Mouse (Mus musculus): ENCODE results near the gene Serpinb1b. TPM values are rescaled to one million over a fixed set of nuclear protein-coding genes. Genes with fewer than 3 reads are reported as not detected.

Serpinb1b gene
- polyA plus RNA-seq, 1 experiment: 0.12 TPM

DNA sequence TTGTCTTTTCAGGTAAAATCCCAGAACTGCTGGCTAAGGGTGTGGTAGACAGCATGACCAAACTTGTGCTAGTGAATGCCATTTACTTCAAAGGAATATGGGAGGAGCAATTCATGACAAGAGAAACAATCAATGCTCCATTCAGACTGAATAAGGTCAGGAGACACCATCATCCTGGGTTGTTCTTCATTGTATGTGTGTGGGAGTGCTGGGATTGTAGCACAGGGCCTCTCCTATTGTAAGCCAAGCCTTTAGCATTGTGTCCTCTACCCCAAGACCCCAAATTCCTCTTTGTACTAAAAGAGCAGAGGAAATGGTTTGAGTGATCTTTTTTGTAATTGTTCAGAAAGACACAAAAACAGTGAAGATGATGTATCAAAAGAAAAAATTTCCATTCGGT is 12.9 kb downstream of the Serpinb1b start:
- DNase-seq (ENCODE audit: low spot score): no peak

DNA sequence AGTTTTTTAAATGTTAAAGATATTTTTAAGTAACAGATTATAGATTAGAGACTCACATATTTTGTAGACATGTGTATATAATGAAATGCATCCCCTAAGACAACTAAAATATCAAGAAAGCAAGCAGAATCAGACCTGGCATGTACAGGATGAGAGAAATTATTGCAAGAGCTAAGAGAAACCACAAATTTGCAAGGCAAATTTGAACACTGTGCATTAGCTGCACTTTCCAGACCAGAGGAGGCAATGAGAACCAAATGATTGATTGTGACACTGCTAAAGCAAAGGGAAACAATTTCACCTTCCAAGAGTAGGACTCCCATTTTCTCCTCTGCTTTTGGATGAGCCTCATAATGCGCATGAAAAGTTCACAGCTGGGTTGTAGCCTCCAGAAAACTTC is 17.2 kb downstream of the Serpinb1b start:
- no peak for DNase-seq (ENCODE audit: low spot score)

DNA sequence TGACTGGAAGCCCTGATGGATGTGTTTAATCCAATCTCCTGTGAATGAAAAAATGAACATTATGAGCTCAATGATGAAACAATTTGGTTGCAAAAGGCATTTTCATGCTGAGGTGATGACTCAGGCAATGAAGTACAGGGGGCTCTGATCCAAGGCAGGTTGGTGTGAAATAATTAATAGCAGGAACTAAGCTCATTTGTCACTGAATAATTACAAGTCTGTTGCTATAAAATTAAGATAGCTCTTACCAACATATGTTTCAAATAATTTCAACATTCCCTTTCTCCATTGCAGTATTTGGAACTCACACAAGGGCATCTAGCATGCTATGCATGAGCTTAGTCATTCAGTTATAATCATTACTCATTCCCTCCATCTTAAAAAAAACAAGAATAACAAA is 27.3 kb downstream of the Serpinb1b start:
- no peak for DNase-seq (ENCODE audit: low spot score)

DNA sequence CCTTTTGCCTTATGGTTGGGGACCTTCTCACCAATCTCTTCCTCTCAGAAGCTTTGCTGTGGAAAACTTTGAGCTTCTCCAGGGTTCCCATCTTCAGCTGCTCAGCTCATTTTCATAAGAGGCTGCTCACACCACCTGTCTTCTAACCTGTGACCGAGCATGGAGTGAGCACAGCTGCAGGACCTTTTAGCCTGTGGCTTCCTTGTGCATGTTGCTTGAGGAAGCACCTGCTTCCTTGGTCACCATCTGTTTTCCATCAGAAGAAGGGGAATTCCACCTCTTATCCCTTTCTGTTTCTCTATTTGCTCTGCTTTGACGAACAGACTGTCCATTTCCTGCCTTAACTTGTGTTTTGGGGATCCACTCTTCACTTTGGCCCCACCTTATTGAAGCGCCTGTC is 34.7 kb downstream of the Serpinb1b start:
- no peak for DNase-seq (ENCODE audit: low spot score)

DNA sequence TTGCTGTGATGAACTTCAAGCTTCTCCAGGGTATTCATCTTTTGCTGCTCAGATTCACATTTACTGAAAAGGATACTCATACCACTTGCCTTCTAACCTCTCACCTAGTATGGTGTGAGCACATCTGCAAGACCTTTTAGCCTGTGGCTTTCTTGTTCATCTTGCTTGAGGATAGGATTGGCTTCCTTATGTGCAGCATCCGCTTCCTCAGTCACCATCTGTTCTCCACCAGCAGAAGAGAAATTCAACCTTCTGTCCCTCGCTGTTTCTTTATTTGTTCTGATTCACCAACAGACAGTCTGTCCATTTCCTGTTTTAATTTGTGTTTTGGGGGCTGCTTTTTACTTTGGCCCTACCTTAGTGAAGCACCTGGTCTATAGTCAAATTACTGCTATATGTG is 59.3 kb downstream of the Serpinb1b start:
- no peak for DNase-seq (ENCODE audit: low spot score)

DNA sequence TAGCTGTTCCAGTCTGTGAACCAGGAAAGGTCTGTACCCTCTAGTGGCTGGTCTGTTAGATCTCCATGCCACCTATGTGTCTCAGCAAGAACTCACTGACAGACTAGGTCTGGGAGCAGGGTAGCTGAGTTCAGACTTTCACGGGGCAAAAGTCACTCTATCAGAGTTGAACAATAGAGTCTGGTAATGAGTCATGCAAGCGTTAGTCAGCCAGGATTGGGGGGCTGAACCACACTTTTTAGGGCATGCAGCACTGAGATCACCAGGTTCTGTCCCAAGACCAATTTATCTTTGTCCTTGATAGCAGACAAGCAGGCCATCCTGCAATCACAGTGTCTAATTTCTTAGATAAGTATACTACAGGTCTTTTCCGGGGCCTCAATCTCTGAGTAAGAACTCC is 63.1 kb downstream of the Serpinb1b start:
- DNase-seq (ENCODE audit: low spot score): no peak

Other genes starting within 250 kb of the Serpinb1b start
- gene Serpinb1a, start 227.4 kb upstream of the Serpinb1b start, polyA plus RNA-seq (2012; rRNA removed): 14.6 and 18.0 TPM in 2 replicates
- 0.38 and 0.45 TPM in 2 replicates for gene Serpinb1c, start 180.4 kb upstream of the Serpinb1b start, polyA plus RNA-seq (2012; rRNA removed)
- 15.0 and 22.1 TPM in 2 replicates for gene Serpinb6b, start 113.4 kb upstream of the Serpinb1b start, polyA plus RNA-seq (2012; rRNA removed)
- gene Serpinb9, start 75.3 kb upstream of the Serpinb1b start, polyA plus RNA-seq (2012; rRNA removed): 19.2 and 19.5 TPM in 2 replicates
- gene Serpinb9b, start 51.2 kb upstream of the Serpinb1b start, polyA plus RNA-seq (2012; rRNA removed): 0.50 and 0.78 TPM in 2 replicates
- gene Serpinb9c, start 81.2 kb downstream of the Serpinb1b start, polyA plus RNA-seq (2012; rRNA removed): not detected in 2 replicates
- gene Serpinb9d, start 114.4 kb downstream of the Serpinb1b start, polyA plus RNA-seq (2012; rRNA removed): not detected in 2 replicates
- not detected in 2 replicates for gene Serpinb9e, start 171.0 kb downstream of the Serpinb1b start, polyA plus RNA-seq (2012; rRNA removed)
- gene Serpinb9f, start 245.5 kb downstream of the Serpinb1b start, polyA plus RNA-seq (2012; rRNA removed): 0.04 TPM in 1 of 2 replicates, not detected in the other